Mouse (Mus musculus) thymus, postnatal 14 days (tissue): Measurements from ENCODE around the gene Txnrd1.

ENCODE experiments used
- DNase-seq: peaks from one replicate; pipeline ENCODE4 v3.0.0; 2021

Txnrd1 gene

GRCm38 (mm10) chr10:82818661-82819060 lies 15.1 kb upstream of the Txnrd1 start:
- no peak for DNase-seq

DNA sequence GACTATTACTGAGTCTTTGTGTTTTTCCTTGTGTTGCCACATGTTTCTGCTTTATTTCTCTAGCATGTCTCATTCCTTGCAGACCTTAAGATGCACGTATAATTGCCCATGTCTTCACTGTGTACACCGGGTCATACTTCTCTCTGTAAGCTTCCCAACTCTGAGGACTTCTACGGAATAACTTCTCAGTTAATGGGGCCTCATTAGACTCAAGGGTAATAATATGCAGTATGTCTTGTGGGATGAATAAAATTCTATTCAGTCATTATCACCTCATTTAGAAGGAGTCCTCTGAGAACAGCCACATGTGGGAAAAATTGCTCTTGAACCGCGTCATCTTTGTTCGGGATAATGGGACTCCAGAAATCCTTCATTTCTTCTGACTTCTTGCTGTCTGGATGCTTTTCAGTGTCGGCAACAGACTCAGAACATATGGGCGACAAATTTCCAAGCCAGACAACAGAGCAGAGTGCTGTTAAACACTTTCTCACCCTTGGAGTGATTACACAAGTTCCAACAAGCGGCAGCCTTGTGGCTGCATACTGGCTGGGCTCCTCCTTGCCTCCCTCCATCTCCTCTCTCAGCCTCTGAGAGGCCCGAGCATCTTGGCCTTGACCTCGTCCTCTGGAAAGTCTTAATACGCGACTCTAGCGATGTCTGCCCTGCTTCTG lies 10.5 kb upstream of the Txnrd1 start:
- DNase-seq = no peak

GRCm38 (mm10) chr10:82823779-82824177 lies 10.0 kb upstream of the Txnrd1 start:
- no peak for DNase-seq

DNA sequence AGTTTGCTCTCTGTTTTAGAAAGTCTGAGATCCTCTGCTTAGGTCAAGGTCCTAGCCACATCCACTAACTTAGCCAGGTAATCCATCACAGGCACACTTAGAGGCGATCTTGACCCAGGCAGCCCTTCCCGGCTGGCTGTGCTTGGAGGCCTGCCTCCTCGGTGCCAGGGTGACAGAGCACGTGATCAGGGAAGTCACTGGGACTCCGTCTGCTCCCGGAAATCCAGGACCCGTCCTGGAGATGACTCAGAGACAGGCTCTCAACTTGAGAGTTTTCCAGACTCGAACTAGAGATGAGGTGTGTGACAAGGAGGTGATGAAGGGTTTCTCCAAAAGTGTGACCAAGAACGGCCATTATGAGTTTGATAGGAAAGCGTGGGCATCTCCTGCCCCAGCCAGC lies 9.2 kb upstream of the Txnrd1 start:
- no peak for DNase-seq

GRCm38 (mm10) chr10:82826516-82826915 lies 7.2 kb upstream of the Txnrd1 start:
- no peak for DNase-seq

DNA sequence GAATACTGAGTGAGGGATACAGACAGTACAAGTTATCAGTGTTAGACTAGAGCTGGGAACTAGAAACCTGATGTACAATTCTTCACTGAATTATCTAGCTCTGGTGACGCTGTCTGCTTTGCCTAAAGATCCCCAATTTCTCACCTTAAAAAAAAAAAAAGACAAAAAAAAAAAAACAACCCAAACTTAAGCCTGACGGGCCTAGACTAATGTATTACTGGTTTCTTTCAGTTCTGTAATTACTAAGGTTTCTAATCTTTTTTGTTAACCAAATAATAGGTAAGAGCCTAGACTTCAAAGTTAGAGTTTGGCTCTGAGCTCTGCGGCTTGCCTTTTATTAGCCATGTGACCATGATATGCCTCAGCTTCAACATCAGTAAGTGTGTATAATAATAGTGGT lies 2.1 kb downstream of the Txnrd1 start:
- no peak for DNase-seq

GRCm38 (mm10) chr10:82838390-82838789 lies 4.6 kb downstream of the Txnrd1 start:
- no peak for DNase-seq

DNA sequence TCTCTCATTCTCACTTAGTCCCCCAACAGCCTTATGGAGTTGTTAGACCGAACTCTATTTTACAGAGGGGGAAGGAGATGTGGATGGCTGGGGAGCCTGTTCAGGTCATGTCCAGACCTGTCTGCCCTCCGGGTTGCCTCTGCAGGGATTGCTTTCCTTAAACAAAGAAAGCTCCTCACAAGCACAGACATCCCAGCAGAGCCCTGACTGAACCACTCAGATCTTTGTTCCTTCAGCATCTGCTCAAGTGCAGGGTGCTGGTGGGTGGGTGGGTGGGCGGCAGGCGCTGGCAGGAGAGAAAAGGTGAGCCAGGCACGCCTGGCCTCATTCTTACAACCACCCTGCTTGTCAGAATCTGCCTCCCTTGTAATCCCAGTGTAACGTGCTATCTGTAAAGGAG lies 10.3 kb downstream of the Txnrd1 start:
- DNase-seq = no peak

- no peak for DNase-seq
Observed at GRCm38 (mm10) chr10:82844731-82845130, 11.0 kb downstream of the Txnrd1 start.

DNA sequence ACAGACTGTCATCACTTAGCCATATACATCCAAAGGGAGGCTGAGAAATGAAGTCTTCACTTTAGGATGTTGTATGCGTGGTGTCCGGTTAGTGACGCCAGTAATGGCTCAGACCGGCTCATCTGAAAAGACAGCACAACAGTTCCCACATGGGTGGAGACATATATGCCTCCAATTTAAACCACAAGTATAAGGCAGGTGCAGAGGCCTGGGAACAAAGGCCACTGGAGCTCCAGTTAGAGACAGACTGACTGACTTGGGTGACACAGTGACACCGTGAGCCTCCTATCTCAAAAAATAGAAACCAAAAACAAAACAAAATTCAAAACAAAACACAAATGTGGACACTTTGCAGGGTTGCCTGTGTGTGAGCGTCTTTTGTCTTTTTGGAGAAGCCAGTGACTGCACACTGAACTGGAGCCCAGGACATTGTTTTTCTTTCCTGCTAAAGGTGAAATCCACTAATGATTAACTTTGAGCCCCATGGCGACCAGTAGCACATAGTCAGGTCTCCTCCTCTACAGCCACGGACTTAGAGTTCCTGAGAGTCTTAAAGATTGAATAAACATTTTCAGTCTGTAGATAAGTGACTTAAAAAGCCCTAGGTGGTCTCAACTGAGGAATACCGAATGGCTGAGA lies 14.2 kb downstream of the Txnrd1 start:
- no peak for DNase-seq

DNA sequence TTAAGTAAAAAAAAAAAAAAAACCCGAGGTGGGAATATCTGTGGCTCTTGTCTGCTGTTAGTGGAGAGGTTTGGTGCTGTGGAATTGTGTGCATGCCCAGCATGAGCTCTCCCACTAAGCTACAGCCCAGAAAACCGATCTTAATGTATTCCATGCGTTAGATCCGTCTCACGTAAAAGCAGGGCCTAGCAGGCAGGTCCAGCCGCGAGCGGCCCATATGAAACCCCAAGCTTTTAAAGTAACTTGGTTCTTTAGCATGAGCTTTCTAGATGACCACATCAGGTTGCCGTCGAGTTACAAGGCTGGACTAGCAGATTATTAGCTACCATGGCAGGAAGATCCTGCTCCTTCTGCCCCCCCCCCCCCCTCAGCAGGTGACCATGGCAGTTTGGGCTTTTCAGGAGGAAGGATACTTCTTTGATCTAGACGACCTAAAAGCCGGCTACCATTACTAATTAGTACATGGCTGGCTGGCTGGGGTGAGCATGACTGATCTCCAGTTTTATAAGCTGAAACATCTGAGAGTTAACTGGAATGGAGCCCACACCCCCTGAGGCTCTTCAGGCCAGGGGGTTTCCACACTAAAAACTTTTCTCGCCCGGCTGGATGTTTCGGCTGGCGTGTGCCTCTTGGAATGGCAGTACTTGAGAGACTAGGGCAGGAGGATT lies 16.1 kb downstream of the Txnrd1 start:
- DNase-seq = no peak

DNA sequence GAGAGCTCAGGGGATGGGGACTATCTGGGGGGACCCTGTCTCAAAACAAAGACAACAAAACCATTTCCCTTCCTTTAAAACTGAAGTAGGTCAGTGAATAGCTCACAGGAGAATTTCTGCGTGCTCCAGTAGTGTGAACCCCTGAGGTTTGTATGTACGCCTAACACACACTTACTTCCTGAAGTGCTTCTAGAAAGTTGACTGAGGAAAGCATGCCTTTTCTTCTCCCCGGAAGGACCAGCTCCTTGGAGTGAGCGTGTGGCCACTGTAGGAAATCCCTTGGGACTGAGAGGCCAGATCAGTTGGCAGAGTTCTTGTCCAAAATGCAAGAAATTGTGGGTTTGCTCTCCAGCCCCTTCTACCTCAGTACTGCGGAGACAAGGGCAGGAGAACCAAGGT lies 16.6 kb downstream of the Txnrd1 start:
- no peak for DNase-seq

- DNase-seq = no peak
Observed at GRCm38 (mm10) chr10:82851751-82852150, 18.0 kb downstream of the Txnrd1 start.

DNA sequence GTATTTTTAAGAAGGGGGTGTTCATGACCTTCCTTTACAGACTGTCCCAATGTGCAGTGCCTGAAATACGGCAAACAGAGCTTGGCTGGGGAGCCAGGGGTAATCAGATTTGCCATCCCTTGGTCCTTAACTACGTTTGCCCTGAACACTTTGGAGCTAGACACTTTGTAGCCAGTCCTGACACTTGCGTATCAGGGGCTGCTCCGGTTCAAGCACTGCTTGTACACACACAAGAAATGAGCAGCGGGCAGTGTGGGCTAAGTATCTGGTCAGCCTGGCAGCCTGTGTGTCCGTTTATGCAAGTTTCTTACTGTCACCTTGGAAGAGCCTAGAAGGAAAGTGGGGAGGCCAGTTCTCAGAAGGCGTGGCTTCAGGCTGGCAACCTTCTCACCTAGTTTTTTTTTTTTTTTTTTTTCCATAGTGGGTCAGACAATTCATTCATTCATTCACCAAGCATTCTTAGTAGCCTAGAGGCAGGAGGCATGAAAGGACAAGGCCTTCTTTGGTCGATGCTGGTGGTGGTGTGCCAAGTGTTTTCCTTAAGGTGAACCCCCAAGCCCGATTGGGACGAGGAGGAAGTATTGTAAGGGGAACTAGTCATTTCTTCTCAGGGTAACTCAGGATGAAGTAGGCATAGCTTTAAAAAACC lies 24.4 kb downstream of the Txnrd1 start:
- no peak for DNase-seq

GRCm38 (mm10) chr10:82858691-82859532 lies 25.2 kb downstream of the Txnrd1 start:
- DNase-seq = peak; percentile 87

- DNase-seq = peak; percentile 33
Observed at GRCm38 (mm10) chr10:82859533-82859915, 25.8 kb downstream of the Txnrd1 start.

GRCm38 (mm10) chr10:82860181-82860928 lies 26.6 kb downstream of the Txnrd1 start:
- peak; percentile 71 for DNase-seq

DNA sequence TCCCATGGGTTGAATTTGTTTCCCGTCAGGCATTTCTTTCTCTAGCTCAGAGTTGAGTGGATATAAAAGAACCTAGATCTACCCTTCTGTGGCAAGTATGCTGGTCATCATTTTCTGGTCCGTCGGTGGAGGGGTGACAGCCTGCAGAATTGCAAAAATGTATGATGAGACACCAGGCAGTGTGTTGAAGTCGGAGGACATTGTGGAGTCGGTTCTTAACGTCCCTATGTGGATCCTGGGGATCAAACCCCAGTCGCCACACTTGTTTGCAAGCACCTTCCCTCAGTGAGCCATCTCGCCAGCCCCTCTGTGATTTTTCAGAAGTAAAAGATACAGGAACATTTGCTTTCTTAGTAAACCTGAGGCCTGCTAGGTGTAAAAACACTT lies 27.2 kb downstream of the Txnrd1 start:
- DNase-seq = peak; percentile 23

DNA sequence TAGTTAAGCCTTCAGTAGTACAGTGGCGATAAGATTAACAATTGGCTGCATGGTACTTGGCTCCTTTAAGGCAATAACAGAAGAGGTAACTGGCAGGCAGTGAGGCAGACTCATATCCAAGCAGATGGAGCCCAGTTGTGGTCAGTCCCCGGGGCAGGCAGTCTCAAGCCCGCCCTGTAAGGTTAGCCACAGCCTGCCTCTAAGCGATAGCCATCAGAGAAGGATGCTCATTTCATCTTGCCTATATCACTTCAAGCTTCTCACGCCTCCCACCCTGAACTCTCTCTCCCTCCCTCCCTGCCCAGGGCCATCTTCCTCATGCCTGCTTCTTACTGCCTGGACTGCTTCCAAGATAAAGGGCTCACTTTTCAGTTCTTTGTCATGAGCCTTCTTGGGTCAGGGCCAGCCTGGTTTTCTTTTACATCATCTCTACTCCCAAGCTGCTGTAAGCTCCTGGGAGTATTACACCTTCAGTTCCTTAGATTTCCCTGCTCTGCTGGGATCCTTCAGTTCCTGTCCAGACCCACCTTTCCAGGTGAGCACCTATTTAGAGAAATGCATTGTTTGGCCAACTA lies 29.4 kb downstream of the Txnrd1 start:
- no peak for DNase-seq

DNA sequence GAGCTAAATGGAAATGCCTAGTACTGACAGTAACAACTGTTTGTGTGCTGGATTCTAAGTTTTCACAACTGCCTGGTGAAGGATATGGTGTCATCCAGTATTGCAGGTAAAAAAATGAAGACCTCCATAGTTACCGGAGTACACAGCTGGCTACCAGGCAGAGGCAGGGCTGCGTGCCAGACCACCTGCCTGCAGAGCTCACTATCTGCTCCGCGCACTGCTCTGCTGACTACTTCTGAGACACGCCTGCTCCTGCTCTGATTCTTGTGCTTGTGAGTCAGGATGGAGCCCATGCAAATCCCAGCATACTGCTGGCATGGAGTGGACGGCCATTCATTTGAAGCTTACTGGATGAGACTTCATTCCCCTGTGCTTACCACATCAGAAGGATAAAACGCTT lies 30.1 kb downstream of the Txnrd1 start:
- DNase-seq = peak; percentile 64

GRCm38 (mm10) chr10:82866356-82866755 lies 32.6 kb downstream of the Txnrd1 start, which contains the start of gene Eid3:
Gene Eid3, plus strand, starts transcription at chr10:82866626.
- no peak for DNase-seq

- no peak for DNase-seq
Observed at GRCm38 (mm10) chr10:82866832-82867231, 33.1 kb downstream of the Txnrd1 start.
